Mouse (Mus musculus): ENCODE measurements at regions not wholly inside any gene's neighbourhood (a gene's known extent, or its start where the extent isn't known, plus 50 kb on each side); places are given as distances from the start of the nearest gene placed in this dataset.

- DNase-seq (ENCODE audit: low spot score), result peak; percentile 75
Measured at GRCm38 (mm10) chr12:117430886-117431285, 85.4 kb upstream of the Rapgef5 start.

DNA sequence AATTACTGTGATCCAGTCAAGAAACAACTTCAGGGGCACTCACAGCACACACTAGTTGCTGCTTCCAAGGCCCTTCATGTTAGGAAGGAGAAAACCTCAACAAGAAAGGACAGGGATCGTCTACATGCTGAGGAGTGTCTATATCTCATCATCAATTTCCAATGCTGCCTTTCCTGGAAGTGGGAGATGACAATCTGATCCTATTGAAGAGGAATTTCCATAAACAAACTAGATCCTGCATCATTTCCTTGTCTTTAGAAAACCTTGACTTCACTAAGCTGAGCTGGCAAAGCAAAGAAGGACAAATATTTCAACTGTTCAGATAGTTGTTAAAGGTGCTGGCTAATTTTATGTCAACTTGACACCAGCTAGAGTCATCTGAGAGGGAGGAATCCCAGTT lies 83.5 kb upstream of the Rapgef5 start:
- DNase-seq (ENCODE audit: low spot score), result peak; percentile 33

- no peak for DNase-seq (ENCODE audit: low spot score)
Measured at GRCm38 (mm10) chr12:117437011-117437410, 79.3 kb upstream of the Rapgef5 start.

DNA sequence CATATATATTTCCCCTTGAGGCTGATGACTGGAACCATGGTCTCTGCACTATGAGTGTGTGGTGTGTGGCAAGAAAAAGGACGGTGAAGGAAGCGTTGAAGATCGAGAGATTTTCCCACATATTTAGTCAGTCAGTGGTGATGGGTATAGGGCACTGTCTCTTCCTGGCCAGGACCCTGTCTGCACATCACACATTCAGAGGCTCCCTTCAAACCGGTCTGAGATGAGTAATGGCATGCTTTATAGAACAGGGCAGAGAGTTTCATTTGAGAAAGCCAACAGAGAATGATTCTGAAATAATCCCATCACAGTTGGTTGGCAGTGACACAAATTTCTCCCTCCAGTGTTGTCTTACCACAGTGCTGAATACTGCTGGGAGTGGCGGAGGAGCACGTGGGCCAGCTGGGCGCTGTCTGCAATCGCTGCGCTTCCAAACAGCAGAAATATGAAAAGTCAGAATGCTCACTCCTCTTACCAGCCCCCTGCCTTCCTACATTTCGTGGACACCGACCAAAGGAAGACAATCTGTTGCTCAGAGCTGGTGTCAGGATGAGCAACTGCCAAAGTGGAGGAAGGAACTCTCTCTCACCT lies 77.2 kb upstream of the Rapgef5 start:
- DNase-seq (ENCODE audit: low spot score), result no peak

DNA sequence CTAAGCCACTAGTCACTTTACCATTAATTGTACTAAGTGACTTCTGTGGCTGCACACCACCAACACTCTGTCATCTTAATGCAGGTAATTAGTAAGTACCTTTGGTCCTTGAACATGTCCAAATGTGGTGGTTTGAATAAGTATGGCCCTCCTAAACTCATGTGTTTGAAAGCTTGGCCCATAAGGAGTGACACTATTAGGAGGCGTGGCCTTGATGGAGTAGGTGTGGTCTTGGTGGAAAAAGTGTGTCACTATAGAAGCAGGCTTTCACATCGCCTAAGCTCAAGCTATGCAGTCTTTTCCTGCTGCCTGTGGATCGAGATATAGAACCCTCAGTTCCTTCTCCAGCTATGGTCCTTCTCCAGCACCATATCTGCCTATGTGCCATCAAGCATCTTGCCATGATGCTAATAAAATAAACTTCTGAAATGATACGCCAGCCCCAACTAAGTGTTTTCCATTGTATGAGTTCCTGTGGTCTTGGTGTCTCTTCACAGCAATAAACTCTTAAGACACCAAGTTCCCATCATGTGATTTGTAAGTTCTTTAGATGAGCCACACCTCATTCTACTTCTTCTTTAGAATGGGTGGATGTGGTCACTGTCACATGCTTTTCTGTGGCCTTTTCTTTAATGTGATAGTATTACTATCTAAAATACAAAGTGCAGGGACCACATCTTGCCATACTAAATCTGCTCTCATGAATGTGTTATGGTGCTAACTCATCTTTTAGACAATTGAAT lies 71.9 kb upstream of the Rapgef5 start:
- no peak for DNase-seq (ENCODE audit: low spot score)

- DNase-seq (ENCODE audit: low spot score), result peak; percentile 32
Measured at GRCm38 (mm10) chr12:117447223-117447622, 69.1 kb upstream of the Rapgef5 start.

- DNase-seq (ENCODE audit: low spot score), result no peak
Measured at GRCm38 (mm10) chr12:117447843-117448728, 68.2 kb upstream of the Rapgef5 start.

DNA sequence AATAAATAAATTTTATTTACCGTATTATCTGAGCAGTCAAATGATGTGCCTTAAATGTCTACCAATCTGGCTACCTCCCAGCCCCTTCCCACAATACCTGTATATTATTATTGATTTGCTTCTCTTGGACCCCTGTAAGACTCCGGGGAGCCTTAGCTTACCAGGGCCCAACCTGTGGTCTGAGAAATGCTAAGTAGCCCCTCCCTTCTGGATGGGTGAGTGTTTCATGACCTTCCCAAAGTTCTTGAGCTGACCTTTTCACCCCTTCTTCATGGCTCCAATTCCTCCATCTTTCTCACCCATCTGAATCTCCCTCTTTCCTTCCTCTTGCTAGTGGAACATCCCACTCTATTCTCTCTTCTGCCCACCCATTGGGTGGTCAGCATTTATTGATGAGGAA lies 67.2 kb upstream of the Rapgef5 start:
- no peak for DNase-seq (ENCODE audit: low spot score)

DNA sequence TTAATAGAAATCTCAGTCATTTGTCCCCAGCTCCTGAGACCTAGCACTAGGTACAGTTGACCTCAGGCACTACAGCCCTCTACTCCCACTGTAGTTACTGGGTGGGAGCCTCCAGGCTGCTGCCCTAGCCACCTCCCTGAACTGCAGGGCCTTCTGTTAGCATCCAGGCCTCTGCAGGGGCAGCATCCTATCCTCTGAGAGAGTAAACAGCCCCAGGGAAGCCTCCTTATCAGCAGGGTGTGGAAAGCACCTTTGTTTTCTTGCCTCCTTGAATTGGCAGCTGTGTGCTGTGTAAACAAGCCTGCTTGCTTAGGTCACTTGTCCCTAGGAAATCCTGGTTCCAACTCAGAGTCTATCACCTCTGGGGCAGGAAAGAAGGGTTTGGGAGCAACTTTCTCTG lies 66.2 kb upstream of the Rapgef5 start:
- DNase-seq (ENCODE audit: low spot score), result peak; percentile 36

DNA sequence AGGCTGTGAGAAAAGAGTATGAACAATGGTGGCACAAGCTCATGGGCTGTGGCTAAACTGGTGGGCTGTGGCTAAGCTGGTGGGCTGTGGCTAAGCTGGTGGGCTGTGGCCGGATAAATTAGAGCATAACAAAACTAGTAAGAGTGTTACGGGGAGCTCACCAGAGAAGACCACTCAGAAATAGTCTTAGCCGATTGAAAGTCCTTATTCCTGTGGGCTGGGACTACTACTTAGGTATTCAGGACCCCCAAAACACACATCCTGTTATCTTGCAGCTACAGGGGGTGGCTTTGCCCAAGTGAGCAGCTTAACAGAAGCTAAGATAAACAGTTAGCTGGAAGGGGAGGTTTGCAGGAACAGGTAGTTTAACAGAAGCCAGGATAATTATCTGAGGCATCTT lies 65.4 kb upstream of the Rapgef5 start:
- DNase-seq (ENCODE audit: low spot score), result no peak

- no peak for DNase-seq (ENCODE audit: low spot score)
Measured at GRCm38 (mm10) chr12:117451441-117451840, 64.8 kb upstream of the Rapgef5 start.

- no peak for DNase-seq (ENCODE audit: low spot score)
Measured at GRCm38 (mm10) chr12:117455800-117456199, 60.5 kb upstream of the Rapgef5 start.

- DNase-seq (ENCODE audit: low spot score), result peak; percentile 51
Measured at GRCm38 (mm10) chr12:117458132-117459070, 57.9 kb upstream of the Rapgef5 start.

GRCm38 (mm10) chr12:117459541-117459940 lies 56.7 kb upstream of the Rapgef5 start:
- no peak for DNase-seq (ENCODE audit: low spot score)

DNA sequence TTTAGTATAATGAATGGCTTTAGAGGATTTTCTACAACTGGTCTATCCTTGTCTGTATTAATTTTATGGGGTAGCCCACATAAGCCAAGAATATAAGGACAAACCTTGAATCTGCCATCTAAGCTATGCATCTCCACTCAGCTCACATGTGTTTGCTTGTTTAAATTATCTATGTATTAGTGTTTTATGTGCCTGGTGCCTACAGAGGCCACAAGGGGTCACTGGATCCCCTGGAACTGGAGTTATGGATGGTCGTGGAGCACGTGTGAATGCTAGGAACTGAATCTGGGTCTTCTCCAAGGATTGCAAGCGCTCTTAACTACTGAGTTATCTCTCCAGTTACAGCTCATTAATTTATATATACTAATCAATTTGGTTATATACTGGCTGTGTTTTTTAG lies 51.1 kb upstream of the Rapgef5 start:
- DNase-seq (ENCODE audit: low spot score), result no peak

DNA sequence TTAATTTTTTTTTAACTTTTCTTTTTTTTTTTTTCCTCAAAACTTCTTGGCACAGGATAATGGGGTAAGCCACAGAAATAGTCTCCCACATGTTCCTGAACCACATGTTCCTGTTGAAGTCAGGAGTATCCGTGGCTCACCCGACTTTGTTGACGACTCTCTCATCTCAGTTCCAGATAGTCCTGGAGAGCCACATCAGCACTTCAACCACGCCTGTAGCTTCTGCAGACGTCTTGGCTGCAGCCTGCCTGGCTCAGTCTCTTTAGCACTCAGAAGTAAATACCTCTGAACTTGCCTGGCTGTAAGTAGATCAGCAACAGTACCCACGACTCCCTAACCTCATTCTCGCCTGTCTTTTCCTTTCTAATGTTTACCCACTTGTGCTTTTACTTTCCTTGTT lies 50.3 kb upstream of the Rapgef5 start:
- DNase-seq (ENCODE audit: low spot score), result no peak
